Mouse (Mus musculus) embryo, embryonic 10 days (tissue): ENCODE results near the gene 4933417A18Rik.
"Not testable (repeated sequence)": the region's sequence is repeated elsewhere in the genome, so short reads cannot be mapped to it uniquely, and the experiment has no call there.

Source experiments
- DNase-seq: peaks from one replicate; pipeline ENCODE4 v3.0.0-alpha.2; 2015; ENCODE audit warnings: low spot score

Gene 4933417A18Rik

DNA sequence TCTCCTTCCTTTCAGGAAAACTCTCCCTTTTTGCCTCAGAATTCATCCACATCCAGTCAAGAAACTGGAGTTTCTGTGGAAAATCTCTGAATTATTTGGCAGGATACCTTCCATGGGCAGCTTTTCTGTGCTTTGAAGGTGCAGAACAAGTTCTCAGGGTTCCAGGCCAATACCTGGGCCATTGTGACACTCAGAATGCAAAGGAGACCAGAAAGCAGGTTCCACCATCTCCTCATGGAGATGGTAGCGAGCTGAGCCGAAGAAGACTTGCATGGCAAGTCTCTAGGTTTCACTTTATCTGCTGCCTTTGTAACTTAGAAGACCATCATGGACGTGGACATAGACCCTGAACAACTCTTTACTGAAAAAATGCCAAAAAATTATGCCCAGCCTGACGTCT is at the start of gene 4933417A18Rik, which contains the start of gene Fam217a:
Gene 4933417A18Rik (plus strand): TSS at position 200 of the 400 bp plus-strand sequence.
Gene Fam217a (minus strand): TSS at position 101 of the 400 bp plus-strand sequence.
- no peak for DNase-seq

DNA sequence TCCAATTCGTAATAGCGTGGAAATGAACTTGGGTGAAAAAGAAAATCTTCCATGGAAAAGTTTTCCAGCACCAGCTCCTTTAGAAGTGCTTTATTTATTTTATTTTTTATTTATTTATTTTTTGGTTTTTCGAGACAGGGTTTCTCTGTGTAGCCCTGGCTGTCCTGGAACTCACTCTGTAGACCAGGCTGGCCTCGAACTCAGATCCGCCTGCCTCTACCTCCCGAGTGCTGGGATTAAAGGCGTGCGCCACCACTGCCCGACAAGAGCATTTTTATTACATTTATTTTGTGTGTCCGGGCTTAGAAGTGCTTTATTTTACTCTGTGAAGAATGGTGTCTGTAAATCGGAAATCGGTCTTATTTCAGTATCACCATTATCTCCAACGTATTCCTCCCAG is 49.5 kb upstream of the 4933417A18Rik start:
- not testable (repeated sequence) for DNase-seq

DNA sequence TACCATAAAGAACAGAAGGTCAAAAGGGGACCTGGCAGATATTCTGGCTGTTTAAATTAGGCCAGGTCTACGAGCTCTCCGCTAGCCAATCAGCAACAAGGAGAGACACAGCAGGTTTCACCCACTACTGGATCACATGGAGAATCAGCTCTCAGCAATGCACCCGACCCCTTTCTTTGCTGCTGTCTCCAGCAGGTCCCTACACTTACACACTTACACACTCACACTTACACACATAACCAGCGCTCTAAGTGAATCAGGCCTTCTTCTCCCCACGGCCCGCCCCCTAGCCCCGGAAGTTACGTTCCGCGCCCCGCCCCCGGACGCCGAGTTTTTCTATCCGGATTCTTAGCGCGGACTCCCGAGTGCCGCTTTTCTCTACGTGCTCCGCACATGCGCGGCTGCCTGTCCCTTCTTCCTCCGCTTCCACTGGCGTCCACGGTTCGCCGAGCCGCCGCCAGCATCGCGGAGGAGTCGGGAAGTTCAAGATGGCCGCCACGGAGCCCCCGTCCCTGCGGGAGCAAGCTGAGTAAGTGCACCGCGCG is 49.0 kb upstream of the 4933417A18Rik start, which contains the start of gene Prpf4b:
Gene Prpf4b (plus strand): TSS at position 137 of the 545 bp plus-strand sequence.
- DNase-seq: peak; percentile 84

DNA sequence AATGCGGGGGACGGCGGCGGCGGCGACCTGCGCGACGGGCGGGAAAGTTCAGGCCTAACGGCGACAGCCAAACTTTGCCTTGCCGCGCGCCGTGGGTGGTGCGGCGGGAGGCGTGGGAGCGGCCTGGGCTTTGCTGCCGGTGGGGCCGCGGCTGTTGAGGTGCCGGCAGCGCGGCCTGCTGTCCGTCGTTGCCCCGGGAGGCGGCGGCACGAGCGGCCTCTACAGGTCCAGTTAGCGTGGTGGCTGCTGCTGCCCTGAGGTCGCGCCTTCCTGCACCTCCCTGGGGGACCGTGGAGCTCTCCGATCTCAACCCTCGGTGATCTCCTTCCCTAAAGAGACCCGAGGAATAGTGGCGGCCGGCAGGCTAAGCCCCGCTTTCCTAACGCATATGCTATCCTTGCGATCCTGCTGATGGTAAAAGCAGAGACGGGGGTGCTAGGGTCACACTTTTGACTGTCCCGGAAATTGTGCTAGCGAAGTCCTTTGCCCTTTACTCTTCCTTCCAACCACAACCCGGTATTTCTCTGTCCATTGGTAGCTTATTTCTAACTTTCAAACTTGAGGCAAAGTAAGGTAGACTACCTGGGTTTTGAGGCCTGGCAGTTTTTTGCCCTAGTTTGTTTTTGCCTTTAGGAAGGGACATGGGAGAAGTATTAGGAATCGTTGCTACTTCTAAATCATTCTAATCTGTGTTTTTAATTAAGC is 48.3 kb upstream of the 4933417A18Rik start:
- DNase-seq: peak; percentile 75

DNA sequence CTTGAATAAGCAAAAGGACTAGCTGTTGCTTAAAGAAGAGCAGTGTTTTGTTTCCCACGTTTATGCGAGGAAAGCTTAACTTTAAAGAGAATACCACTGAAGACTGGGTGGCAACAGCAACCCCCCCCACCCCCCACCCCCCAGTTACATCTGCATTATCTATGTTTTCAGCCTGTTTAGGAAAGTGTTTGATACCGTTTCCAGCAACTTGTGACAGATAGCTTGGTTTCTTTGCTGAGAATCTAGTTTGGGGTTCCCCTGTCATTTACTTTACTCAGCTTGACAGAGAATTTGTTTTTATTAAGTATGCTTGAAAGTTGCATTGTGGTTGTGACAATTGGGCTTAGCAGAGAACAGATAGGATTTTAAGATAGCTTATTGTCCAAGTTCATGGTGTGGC is 47.7 kb upstream of the 4933417A18Rik start:
- no peak for DNase-seq

DNA sequence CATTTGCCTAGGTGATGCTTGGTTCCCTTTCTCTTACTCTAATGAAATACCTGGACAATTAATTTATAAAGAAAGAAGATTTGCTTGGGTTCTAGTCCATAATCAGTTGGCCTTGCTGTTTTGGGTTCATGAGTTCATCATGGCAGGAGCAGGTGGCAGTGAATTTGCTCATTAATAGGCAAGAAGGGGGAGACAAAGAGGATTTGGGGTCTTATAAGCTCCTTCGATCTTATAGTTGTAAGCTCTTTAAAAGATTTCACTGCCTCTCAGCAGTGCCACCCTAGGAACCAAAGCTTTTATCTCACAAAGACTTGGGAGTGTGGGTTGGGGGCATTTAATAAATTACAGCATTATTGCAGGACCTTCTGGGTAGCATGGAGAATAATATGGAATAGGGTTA is 31.3 kb upstream of the 4933417A18Rik start:
- DNase-seq: no peak

DNA sequence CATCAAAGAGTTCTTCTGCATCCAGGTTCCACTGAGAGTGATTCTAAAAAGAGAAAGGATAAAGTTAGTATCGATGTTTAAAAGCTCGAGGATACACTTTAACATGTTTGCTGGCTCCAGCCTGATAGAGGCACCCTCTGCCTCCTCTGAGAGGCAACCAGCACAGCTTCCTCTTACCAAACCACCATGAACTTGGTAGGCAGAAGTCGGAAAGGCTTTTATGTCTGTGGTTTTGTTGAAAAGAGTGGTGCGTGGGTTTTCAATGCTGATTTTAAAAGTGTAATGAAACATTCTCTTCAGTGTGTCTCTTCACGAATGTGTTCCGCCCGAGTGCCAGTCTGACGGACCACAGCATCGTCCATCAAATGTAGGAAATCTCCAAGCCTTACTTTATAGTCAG is 9.6 kb upstream of the 4933417A18Rik start:
- DNase-seq: no peak

DNA sequence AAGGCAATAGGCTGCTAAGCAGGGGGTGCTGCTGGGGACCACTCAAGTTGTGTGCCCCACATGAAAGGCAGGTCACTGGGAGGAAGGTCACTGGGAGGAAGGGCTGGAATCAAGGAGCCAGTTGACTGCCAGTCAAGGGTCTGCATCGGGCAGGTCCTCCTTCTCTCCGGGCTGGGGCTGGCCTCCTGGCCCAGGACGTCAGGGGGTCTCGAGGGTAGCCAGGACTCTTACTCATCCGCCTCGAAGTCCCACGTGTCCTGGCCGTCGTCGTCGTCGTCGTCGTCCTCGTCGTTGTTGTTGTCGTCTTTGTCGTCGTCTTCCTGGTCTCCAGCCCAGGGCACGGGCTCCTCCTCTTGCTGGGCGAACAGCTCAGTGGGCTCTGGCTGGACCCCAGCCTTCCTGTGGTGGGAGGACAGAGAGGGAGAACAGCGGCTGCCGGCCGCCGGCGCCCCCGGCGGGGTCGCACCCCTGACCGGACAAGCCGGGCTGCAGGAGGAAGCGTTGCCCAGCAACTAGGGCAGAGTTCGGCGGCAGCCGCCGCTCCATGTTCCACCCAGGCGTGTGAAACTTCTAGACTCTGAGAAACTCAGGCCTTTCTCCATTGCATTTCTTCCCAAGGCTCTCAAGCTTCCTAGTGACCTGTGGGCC is 7.6 kb upstream of the 4933417A18Rik start:
- peak; percentile 59 for DNase-seq

DNA sequence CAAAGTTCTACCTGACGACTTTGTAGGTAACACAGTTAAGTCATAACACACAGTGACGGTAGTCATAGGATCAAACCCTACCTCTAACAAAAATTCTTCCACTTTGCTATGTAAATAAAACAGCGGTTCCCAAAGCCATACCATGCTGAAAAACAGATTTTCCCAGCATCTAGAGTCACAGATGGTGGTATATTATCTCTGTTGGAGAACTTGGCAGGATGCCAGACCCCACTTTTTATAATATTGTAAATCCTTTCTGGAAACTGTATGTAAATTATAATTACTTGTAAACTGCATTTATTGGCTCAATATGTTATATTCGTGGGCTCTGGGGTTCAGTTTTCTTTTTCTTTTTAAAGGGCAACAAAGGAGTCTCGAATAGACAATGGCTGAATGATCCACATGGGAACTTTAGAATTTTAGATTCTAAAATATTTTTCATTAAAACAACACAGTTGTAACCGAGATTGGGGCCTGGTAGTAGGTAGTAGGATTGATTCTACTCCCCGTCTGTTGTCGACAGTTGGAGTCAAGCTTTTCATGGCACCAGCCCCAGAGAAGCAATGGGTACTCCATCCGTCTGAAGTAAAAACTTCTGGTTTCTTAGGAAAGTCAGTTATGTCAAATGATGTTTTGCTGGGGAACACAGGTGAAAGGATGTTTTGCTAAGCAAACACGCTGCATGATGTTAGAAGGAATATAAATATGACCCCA is 10.9 kb downstream of the 4933417A18Rik start:
- no peak for DNase-seq

DNA sequence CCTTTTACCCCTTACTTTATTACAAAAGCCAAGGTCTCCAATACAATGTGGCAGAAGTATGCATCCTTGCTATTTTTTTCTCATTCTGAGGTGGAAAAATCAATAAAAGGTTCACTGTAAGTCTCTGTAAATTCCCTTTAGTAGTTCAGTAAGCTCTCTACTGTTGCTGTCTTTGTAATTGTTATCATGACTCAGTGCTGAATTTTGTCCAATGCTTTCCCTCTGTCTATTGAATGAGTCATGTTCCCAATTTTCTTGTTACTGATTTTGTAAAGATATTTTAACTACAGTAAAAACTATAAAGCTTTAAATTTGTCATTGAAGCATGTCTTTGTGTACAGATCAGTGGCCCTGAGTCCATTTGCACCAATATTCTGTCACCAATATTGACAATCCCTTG is 18.2 kb downstream of the 4933417A18Rik start:
- no peak for DNase-seq

DNA sequence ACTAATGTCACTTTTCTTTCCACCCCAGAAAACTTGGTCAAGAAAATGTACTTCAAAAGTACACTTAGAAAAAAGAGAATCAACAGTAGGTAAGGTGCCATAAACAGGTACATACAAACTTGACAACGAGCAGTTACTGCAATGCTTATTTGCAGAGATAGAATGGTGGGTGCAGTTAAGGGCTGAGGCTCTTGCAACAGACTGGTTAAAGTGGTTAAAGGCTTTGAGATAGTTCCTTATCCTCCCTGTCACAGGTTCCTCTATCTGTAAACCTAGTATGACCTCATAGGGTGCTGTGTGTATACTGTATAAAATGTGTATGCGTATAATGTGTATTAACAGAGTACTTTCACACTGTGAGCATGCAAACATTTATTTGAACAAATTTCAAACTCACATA is 27.2 kb downstream of the 4933417A18Rik start:
- not testable (repeated sequence) for DNase-seq

DNA sequence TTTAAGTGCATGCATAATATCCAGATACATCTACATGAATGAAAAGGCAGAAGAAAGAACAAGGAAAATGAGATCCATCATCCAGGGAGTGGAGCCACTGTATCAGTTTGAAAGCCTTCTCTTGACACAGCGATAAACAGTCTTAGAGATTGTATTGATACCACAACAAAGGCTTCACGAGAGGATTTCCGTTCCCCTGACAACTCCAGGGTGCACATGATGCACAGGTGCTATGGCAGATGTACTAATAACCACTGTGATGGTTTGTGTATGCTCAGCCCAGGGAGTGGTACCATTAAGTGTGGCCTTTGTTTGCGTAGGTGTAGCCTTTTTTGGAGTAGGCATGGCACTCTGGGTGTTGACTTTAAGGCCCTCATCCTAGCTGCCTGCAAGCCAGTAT is 32.7 kb downstream of the 4933417A18Rik start:
- no peak for DNase-seq

DNA sequence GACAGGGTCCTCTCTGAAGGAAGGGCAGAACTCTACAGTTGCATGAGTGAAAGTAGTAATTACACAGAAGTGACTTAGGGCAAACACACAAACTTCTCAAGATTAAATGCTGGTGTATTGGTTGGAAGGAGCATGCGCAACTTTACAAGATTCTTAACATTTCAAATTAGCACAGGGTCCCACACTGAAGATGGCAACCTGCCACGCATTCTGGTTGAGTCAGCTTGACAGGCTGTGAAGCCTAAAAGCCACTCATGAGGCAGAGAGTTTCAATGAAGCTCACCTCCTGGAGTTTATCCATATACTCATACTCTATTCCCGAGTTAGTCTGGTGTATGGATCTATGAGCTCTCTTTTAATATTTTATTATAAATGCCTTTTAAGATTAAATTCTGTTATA is 33.9 kb downstream of the 4933417A18Rik start:
- not testable (repeated sequence) for DNase-seq

DNA sequence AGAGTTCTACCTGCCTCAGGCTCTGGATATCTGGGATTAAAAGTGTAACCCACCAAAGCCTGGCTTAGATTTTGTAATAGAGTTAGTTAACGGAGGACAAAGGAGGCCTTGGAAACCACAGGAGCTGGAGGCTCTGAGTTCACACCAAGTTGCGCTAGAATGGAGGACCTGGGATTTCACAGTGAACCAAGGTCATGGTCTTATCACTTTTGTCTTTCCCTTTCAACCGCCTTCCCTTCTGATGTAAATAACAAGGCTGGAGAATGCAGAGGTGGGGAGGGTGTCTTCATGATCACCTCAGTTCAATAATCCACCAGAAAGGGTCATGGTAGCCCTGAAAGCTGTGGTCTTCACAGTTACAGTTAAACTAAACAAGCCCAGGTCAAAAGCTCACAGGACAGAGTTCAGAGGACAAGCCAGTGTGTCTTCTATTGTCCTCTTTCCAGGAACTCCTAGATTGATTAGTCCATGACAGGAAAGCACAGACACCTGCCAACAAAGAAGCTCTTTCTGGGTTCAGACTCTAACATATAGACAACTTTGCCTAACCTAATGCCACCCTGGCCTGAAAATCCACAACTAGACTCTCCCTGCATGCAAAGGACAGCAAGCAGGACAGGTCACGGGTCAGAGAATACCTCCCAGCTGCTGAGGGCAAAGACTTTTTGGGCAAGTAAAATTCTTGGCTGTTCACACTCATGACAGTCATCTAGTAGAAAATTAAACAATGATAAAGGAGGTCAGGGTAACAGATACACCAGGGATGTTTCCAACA is 37.0 kb downstream of the 4933417A18Rik start:
- DNase-seq: no peak

DNA sequence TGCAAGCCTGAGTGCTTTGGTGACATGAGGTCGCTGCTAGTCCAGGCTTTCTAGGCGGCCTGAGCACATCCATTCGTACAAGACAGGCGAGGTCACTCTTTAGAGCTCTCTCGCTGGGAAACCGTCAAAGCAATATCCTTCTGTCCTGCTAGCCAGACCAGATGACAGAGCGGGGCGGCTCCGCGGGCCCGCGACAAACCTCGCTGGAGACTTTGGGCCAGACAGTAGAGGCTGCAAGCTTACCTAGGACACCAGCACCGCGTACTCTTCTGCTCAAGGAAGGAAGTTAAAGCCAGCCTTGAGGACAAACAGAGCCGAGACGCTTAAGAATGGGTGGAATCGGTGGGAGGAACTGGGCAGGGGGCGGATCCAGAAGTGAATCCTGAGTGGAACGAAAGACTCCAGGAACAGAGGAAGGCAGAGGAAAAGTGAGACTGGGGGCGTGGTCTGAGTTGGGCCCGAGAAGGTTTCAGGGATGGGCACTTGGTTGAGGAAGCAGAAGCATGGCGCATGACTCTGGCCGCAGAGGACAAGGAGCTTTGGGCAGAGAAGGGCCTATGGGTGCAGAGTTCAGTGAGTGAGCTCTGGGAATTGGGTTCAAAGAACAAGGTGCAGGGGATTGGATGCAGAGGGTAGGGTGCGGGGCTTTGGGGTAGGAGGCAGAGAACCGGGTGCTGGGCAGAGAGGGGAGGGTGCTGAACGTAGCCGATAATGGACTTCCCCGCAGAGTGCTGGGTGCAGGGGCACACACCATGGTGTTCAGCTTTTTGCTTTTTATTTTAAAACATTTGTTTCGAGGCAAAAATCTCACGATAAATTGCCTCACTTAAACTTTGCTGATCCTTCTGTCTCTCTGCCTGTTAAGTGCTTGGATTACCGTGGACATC is 39.5 kb downstream of the 4933417A18Rik start, which contains the start of gene Eci3:
Gene Eci3 (minus strand): TSS at position 300 of the 887 bp plus-strand sequence.
- peak; percentile 69 for DNase-seq

DNA sequence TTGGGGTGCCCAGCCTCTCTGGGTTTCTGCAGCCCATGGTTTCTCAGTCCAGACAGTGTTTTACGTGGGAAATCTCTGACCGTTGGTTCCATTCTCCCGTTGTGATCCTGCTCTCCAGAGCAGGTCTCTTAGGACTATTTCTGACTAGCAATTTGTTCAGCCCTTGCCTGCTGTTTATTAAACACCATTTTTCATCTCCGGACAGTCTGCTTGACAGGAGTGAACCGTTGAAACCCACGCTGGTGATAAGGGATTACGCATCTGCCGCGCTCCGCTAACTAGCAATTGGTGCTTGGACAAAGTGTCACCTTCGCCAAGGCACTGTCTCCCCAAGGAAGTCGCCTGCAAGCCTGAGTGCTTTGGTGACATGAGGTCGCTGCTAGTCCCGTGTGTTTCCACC is 40.2 kb downstream of the 4933417A18Rik start:
- DNase-seq: peak; percentile 6

DNA sequence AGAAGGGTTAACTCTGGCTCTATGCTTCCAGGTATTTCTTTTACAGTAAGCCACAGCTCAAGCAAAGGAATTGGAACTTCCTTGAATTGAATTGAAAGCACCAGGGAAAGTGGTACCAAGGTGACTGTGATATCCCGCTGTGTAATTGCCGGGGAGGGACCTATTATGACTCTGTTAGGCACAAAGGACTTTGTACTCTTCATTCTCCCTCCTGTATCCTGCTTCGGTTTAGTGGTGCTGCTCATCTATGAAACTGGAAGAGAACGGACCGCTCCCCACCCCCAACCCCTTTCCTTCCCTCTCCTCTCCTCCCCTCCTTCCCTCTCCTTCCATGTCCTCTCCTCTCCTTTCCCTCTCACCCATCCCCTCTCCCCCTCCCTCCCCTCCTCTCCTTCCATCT is 40.7 kb downstream of the 4933417A18Rik start:
- no peak for DNase-seq

DNA sequence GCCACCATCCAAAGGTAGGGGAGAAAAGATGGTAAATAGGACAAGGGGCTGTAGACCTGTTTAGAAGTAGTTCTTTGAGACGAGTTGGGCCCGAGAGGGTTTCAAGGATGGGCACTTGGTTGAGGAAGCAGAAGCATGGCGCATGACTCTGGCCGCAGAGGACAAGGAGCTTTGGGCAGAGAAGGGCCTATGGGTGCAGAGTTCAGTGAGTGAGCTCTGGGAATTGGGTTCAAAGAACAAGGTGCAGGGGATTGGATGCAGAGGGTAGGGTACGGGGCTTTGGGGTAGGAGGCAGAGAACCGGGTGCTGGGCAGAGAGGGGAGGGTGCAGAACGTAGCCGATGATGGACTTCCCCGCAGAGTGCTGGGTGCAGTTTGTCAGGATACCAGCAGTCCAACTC is 41.4 kb downstream of the 4933417A18Rik start:
- not testable (repeated sequence) for DNase-seq

DNA sequence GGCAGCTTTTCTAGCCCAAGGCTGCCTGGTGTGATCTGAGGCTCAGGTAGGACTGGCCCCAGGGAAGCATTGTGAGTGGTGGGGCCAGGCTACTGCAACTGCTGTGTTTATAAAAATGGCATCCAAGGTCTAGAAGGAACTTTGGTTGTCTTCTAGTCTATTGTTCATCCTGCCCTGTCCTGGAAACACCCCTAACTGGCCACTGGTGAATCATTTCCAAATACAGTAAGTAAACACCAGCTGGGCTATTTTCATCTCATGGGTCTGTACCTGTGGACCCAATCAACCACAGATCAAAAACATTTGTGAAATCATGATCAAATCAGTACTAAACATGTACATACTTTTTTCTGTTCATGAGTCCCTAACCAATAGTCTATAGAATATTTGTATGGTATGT is 48.2 kb downstream of the 4933417A18Rik start:
- DNase-seq: not testable (repeated sequence)

DNA sequence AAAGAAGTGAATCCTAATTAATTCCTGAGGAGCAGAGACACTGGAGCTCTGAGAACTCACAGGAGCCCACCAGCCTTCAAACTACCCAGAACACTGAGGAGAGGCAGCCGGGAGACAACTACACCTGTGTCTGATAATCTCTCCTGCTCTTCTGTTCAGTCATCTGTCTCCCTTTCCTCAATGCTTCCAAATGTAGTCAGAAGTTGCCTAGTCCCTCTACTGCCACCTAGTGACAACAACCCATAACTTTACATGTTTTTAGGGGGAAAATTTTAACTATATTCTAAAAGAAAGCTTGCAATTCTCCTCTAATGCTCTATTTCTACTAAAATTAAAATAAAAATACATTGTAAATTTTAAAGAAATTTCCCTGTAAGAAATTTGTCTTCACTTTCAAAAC is 48.9 kb downstream of the 4933417A18Rik start:
- peak; percentile 74 for DNase-seq

DNA sequence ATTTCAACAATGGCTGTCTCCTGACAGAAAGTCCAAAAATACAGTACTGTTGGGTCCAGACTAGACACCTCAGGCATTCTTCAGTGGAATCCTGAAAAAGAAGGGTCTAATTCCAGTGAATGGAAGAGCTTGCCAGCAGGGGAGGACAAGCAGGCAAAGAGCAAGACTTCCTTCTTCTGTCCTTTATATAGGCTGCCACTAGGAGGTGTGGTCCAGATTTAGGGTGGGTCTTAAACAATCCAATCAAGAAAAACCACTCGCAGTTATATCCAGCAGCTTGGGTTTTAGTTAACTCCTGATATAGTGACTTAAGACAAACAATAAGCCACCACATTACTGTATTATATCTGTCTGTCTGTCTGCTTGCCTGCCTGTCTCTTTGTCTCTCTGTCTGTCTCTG is 49.6 kb downstream of the 4933417A18Rik start:
- no peak for DNase-seq
